Mouse (Mus musculus) embryonic facial prominence, embryonic 13.5 days (tissue): Measurements from ENCODE around the gene S100a13. TPM values are rescaled to one million over a fixed set of nuclear protein-coding genes. Genes with fewer than 3 reads are reported as not detected.

ENCODE experiments used
- ATAC-seq: fragments of 200-750 bp; cut with Nextera tagmentation; 2 replicates; pipeline ENCODE4 v1.8.0; 2017; ENCODE audit warnings: low read depth; ENCODE audit not compliant: insufficient number of reproducible peaks, insufficient read depth, low FRiP score, low TSS enrichment
- H3K27ac ChIP-seq: fragments of 300-500 bp; sonication (generic); 2 replicates; pipeline ENCODE4 v1.5.1; 2015; ENCODE audit warnings: moderate library complexity, mild to moderate bottlenecking, inconsistent platforms
- H3K27me3 ChIP-seq: fragments of 300-500 bp; sonication (generic); 2 replicates; pipeline ENCODE4 v1.6.1; 2015; ENCODE audit warnings: mild to moderate bottlenecking, inconsistent platforms
- H3K36me3 ChIP-seq: fragments of 300-500 bp; sonication (generic); 2 replicates; pipeline ENCODE4 v1.6.1; 2015; ENCODE audit warnings: mild to moderate bottlenecking, inconsistent platforms
- H3K4me1 ChIP-seq: fragments of 300-500 bp; sonication (generic); 2 replicates; pipeline ENCODE4 v1.6.1; 2015; ENCODE audit warnings: inconsistent platforms
- H3K4me2 ChIP-seq: fragments of 300-500 bp; sonication (generic); 2 replicates; pipeline ENCODE4 v1.6.1; 2015; ENCODE audit warnings: moderate library complexity, mild to moderate bottlenecking, inconsistent platforms
- H3K4me3 ChIP-seq: fragments of 300-500 bp; sonication (generic); 2 replicates; pipeline ENCODE4 v1.5.1; 2015; ENCODE audit warnings: mild to moderate bottlenecking, inconsistent platforms
- H3K9ac ChIP-seq: fragments of 300-500 bp; sonication (generic); 2 replicates; pipeline ENCODE4 v1.6.1; 2015; ENCODE audit warnings: mild to moderate bottlenecking, inconsistent platforms
- H3K9me3 ChIP-seq: fragments of 300-500 bp; sonication (generic); 2 replicates; pipeline ENCODE4 v1.6.1; 2016; ENCODE audit warnings: inconsistent platforms
- WGBS: fragments of 180-500 bp; shearing (Covaris S2); methylation state at CpG from one replicate; pipeline ENCODE4 v1.1.7; 2015; ENCODE audit warnings: mixed read lengths; 5-methylcytosine and 5-hydroxymethylcytosine counted together
- polyA plus RNA-seq: library from polyadenylated mRNA; unstranded; fragments of >200 nt; fragmentation: Nextera tagmentation; extraction: Ambion mirVana; gene quantifications from 2 replicates; pipeline ENCODE4 v1.2.1, GENCODE M21; 2015

S100a13 gene
- polyA plus RNA-seq, result 24.2 and 26.7 TPM in 2 replicates

GRCm38 (mm10) chr3:90513796-90514590 lies at the start of gene S100a13, which contains the start of gene S100a1:
S100a13 (plus strand) TSS chr3:90514435.
S100a1 (minus strand) TSS chr3:90514392.
- Histone ChIP-seq H3K4me2 (peak within 1 kb of the TSS; percentile 81), H3K36me3 (no peaks in the 10 kb centered on the region), H3K4me1 (peaks cover 25% of the 10 kb centered on the region), H3K9ac (peak within 1 kb of the TSS; percentile 69), H3K9me3 (no peaks in the 10 kb centered on the region), H3K4me3 (peak within 1 kb of the TSS; percentile 47), H3K27me3 (peaks cover 21% of the 10 kb centered on the region; the same call in 1 of the 2 replicates), H3K27ac (peak within 1 kb of the TSS; percentile 16; the same call in 1 of the 2 replicates)
- no peak for ATAC-seq
- WGBS, result 6% methylated on average over 25 of the region's 25 CpGs

- Histone ChIP-seq H3K36me3 (no peaks in the 10 kb centered on the region), H3K9ac (peak overlapping the region; percentile 70), H3K4me1 (peaks cover 17% of the 10 kb centered on the region), H3K27ac (no peak overlapping the region), H3K4me2 (peak overlapping the region; percentile 97), H3K4me3 (peak overlapping the region; percentile 57), H3K27me3 (peaks cover 58% of the 10 kb centered on the region), H3K9me3 (no peaks in the 10 kb centered on the region)
- no peak for ATAC-seq
- 10% methylated on average over 37 of the region's 37 CpGs for WGBS
These were observed 49.6 kb upstream of the S100a13 start for GRCm38 (mm10) chr3:90464552-90465080.

GRCm38 (mm10) chr3:90465081-90465685 lies 49.1 kb upstream of the S100a13 start:
- Histone ChIP-seq H3K4me1 (peaks cover 17% of the 10 kb centered on the region), H3K27me3 (peaks cover 58% of the 10 kb centered on the region), H3K27ac (no peak overlapping the region), H3K9me3 (no peaks in the 10 kb centered on the region), H3K4me2 (peak overlapping the region; percentile 97), H3K36me3 (no peaks in the 10 kb centered on the region), H3K9ac (peak overlapping the region; percentile 70), H3K4me3 (peak overlapping the region; percentile 57)
- ATAC-seq, result no peak
- WGBS, result 2% methylated on average over 75 of the region's 75 CpGs

- ATAC-seq, result no peak
- peaks cover 56% of the 10 kb centered on the region for H3K27me3 ChIP-seq
- WGBS, result 1% methylated on average over 28 of the region's 49 CpGs
- peak within 1 kb of the TSS; percentile 97 for H3K4me2 ChIP-seq
- H3K9ac ChIP-seq, result peak within 1 kb of the TSS; percentile 70
- peak within 1 kb of the TSS; percentile 57 for H3K4me3 ChIP-seq
- peaks cover 17% of the 10 kb centered on the region for H3K4me1 ChIP-seq
- no peaks in the 10 kb centered on the region for H3K36me3 ChIP-seq
- H3K27ac ChIP-seq, result no peak within 1 kb of the TSS
- no peaks in the 10 kb centered on the region for H3K9me3 ChIP-seq
These were observed 48.4 kb upstream of the S100a13 start, which contains the start of gene Npr1 for GRCm38 (mm10) chr3:90465686-90466310. Npr1 (minus strand) TSS chr3:90465866.

GRCm38 (mm10) chr3:90466311-90466766 lies 47.9 kb upstream of the S100a13 start:
- H3K36me3 ChIP-seq, result no peaks in the 10 kb centered on the region
- H3K27ac ChIP-seq, result no peak overlapping the region
- H3K4me3 ChIP-seq, result peak overlapping the region; percentile 57
- H3K9me3 ChIP-seq, result no peaks in the 10 kb centered on the region
- no peak for ATAC-seq
- peaks cover 50% of the 10 kb centered on the region for H3K27me3 ChIP-seq
- H3K4me1 ChIP-seq, result peaks cover 17% of the 10 kb centered on the region
- WGBS, result under 1% methylated on average over 15 of the region's 15 CpGs
- H3K9ac ChIP-seq, result peak overlapping the region; percentile 70
- peak overlapping the region; percentile 97 for H3K4me2 ChIP-seq

- Histone ChIP-seq H3K4me2 (no peak overlapping the region), H3K9me3 (no peaks in the 10 kb centered on the region), H3K36me3 (no peaks in the 10 kb centered on the region), H3K9ac (no peak overlapping the region), H3K27ac (no peak overlapping the region), H3K27me3 (peaks cover 36% of the 10 kb centered on the region), H3K4me1 (peaks cover 17% of the 10 kb centered on the region), H3K4me3 (no peak overlapping the region)
- ATAC-seq, result no peak
- WGBS, result 93% methylated on average over 10 of the region's 10 CpGs
These were observed 46.5 kb upstream of the S100a13 start for GRCm38 (mm10) chr3:90467618-90468300.

GRCm38 (mm10) chr3:90472213-90472612 lies 42.0 kb upstream of the S100a13 start:
- WGBS, result 33% methylated on average over 3 of the region's 3 CpGs
- Histone ChIP-seq H3K9me3 (no peaks in the 10 kb centered on the region), H3K4me3 (no peak overlapping the region), H3K4me2 (no peak overlapping the region), H3K9ac (no peak overlapping the region), H3K36me3 (no peaks in the 10 kb centered on the region), H3K4me1 (peaks cover 5% of the 10 kb centered on the region), H3K27me3 (no peaks in the 10 kb centered on the region), H3K27ac (no peak overlapping the region)
- no peak for ATAC-seq

GRCm38 (mm10) chr3:90475151-90475830 lies 38.9 kb upstream of the S100a13 start:
- Histone ChIP-seq H3K4me3 (peak overlapping the region; percentile 37), H3K9me3 (no peaks in the 10 kb centered on the region), H3K4me2 (peak overlapping the region; percentile 40), H3K27ac (no peak overlapping the region), H3K9ac (no peak overlapping the region), H3K27me3 (no peaks in the 10 kb centered on the region), H3K36me3 (peaks cover 27% of the 10 kb centered on the region), H3K4me1 (peaks cover 8% of the 10 kb centered on the region)
- ATAC-seq, result peak; percentile 2; the same call in 1 of the 2 replicates
- 39% methylated on average over 16 of the region's 16 CpGs for WGBS

- under 1% methylated on average over 45 of the region's 45 CpGs for WGBS
- ATAC-seq, result peak; percentile 100
These were observed 38.2 kb upstream of the S100a13 start, which contains the start of gene Ilf2 for GRCm38 (mm10) chr3:90475831-90476611. Ilf2 (plus strand) TSS chr3:90476126.

GRCm38 (mm10) chr3:90486998-90487397 lies 27.2 kb upstream of the S100a13 start:
- Histone ChIP-seq H3K4me2 (no peak overlapping the region), H3K9ac (no peak overlapping the region), H3K9me3 (no peaks in the 10 kb centered on the region), H3K4me1 (peaks cover 10% of the 10 kb centered on the region), H3K4me3 (no peak overlapping the region), H3K27ac (no peak overlapping the region), H3K36me3 (peaks cover 71% of the 10 kb centered on the region), H3K27me3 (no peaks in the 10 kb centered on the region)
- WGBS, result 80% methylated on average over 5 of the region's 5 CpGs
- no peak for ATAC-seq

More at GRCm38 (mm10) chr3:90475831-90476611, 38.2 kb upstream of the S100a13 start, which contains the start of gene Ilf2:
- Histone ChIP-seq H3K4me1 (peaks cover 8% of the 10 kb centered on the region), H3K27me3 (no peaks in the 10 kb centered on the region), H3K36me3 (peaks cover 34% of the 10 kb centered on the region), H3K4me3 (peak within 1 kb of the TSS; percentile 77), H3K4me2 (peak within 1 kb of the TSS; percentile 75), H3K9me3 (no peaks in the 10 kb centered on the region), H3K27ac (peak within 1 kb of the TSS; percentile 94), H3K9ac (peak within 1 kb of the TSS; percentile 93)
